24 mouse cellular contexts compared by ENCODE assay signal in the genomic region with DNA sequence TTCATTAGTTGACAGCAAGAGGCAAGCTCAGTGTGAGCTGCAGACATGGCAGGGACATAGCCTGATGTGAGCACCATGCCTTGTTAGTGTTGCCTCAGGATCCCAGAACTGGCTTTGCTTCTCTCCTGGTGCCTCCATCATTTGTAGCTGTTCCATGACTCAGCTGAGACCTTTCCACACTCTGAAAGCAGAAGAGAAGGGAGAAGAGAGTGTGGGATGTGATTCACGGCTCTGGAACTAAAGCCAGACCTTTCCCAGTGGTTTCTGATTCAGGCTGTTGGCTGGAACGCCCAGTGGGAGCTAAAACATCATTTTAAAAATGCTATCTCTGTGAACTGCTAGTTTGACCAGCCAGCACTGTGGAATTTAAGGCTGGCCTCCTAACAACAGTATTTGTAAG. TPM values are rescaled to one million over a fixed set of nuclear protein-coding genes. Genes with fewer than 3 reads are reported as not detected.
A peak's percentile ranks its signal among the peaks of the same experiment; 100 is the strongest.
DNase-seq lines count a peak whose midpoint lies in the region; ATAC-seq lines count a peak whose summit lies in the region.
"Had no signal": no experiment of that assay in that cellular context is flagged by ENCODE, and none has a peak within 500 bp of the region (broad histone marks: within the 10 kb centered on the region; RNA-seq: fewer than 3 reads in every experiment).

No protein-coding gene starts in this region.

- H3K36me3 ChIP-seq in forebrain, embryonic 15.5 days: no peaks in the 10 kb centered on the region
- H3K36me3 ChIP-seq: G1E; heart, embryonic 15.5 days; hindbrain, embryonic 10.5 days; limb, embryonic 13.5 days; liver, embryonic 13.5 days; stomach, embryonic 15.5 days had no signal

- peak; percentile 35 to 61 for DNase-seq in adrenal gland, adult (ENCODE audit: inconsistent age in 2 of 2, low spot score in 1 of 2)
- DNase-seq in adrenal gland, postnatal 14 days: no peak
- DNase-seq in gastrocnemius, postnatal 25 days: peak; percentile 18
- DNase-seq in gastrocnemius, postnatal 4 days (ENCODE audit: low spot score in 2 of 2): no peak
- DNase-seq in right cerebral cortex, adult 2 months (ENCODE audit: low spot score in 2 of 2): peak; percentile 25 to 44
- no peak for DNase-seq in right cerebral cortex, postnatal 36 days (ENCODE audit: low spot score in 2 of 2)
- DNase-seq in skeletal muscle tissue, adult 2 months (ENCODE audit: low read depth, low spot score): peak; percentile 25
- DNase-seq: cerebellum, adult 9-10 months; gastrocnemius, postnatal 14 days; kidney, adult 11 months; liver, embryonic 13.5 days; lung, embryonic 14.5 days; lung, postnatal 36 days; thymus, adult 2 months had no signal

- no peak overlapping the region for H3K9ac ChIP-seq in forebrain, embryonic 15.5 days (replicated peaks)
- H3K9ac ChIP-seq: heart, embryonic 15.5 days; limb, embryonic 13.5 days; liver, embryonic 13.5 days; lung, embryonic 14.5 days; stomach, embryonic 15.5 days had no signal

- no peaks in the 10 kb centered on the region for H3K9me3 ChIP-seq in forebrain, embryonic 15.5 days
- H3K9me3 ChIP-seq: G1E; heart, embryonic 15.5 days; hindbrain, embryonic 10.5 days; limb, embryonic 13.5 days; liver, embryonic 13.5 days; stomach, embryonic 15.5 days had no signal

- no peaks in the 10 kb centered on the region for H3K27me3 ChIP-seq in forebrain, embryonic 15.5 days
- H3K27me3 ChIP-seq: heart, embryonic 15.5 days; limb, embryonic 13.5 days; liver, embryonic 13.5 days; stomach, embryonic 15.5 days had no signal

- no peak for ATAC-seq in forebrain, embryonic 15.5 days (replicated peaks)
- ATAC-seq: forebrain, embryonic 14.5 days had no signal

- H3K4me1 ChIP-seq in forebrain, embryonic 15.5 days: no peaks in the 10 kb centered on the region
- H3K4me1 ChIP-seq: heart, embryonic 15.5 days; hindbrain, embryonic 10.5 days; limb, embryonic 13.5 days; liver, embryonic 13.5 days; stomach, embryonic 15.5 days had no signal

- no peak overlapping the region for H3K27ac ChIP-seq in forebrain, embryonic 15.5 days (replicated peaks)
- H3K27ac ChIP-seq: heart, embryonic 15.5 days; hindbrain, embryonic 10.5 days; limb, embryonic 13.5 days; liver, embryonic 13.5 days; stomach, embryonic 15.5 days had no signal

- no peak overlapping the region for H3K4me3 ChIP-seq in forebrain, embryonic 15.5 days
- H3K4me3 ChIP-seq: erythroblast, embryonic 14.5 days; heart, embryonic 15.5 days; hindbrain, embryonic 10.5 days; limb, embryonic 13.5 days; liver, embryonic 13.5 days; stomach, embryonic 15.5 days had no signal

- H3K4me2 ChIP-seq in forebrain, embryonic 15.5 days (replicated peaks): no peak overlapping the region
- H3K4me2 ChIP-seq: heart, embryonic 15.5 days; limb, embryonic 13.5 days; liver, embryonic 13.5 days; lung, embryonic 14.5 days; stomach, embryonic 15.5 days had no signal

- WGBS in forebrain, embryonic 15.5 days: 68% methylated on average over 2 of the region's 2 CpGs

RNA-seq across cellular contexts. Expression of a gene that starts 11.7 kb away (rescaled TPM):
- total RNA-seq in adrenal gland, postnatal 14 days (2021): 30.2 and 32.9 TPM in 2 replicates
- 10 to 100 TPM; 13.5 to 15.0 TPM for total RNA-seq in gastrocnemius, postnatal 25 days (2021)
- 10 to 100 TPM; 25.8 to 33.7 TPM for total RNA-seq in gastrocnemius, postnatal 4 days (2021)
- 84.6 and 86.7 TPM in 2 replicates for polyA plus RNA-seq in forebrain, embryonic 15.5 days (2015; fragmentation: Nextera tagmentation; extraction: Ambion mirVana)

RNA-seq across cellular contexts. Expression of a gene that starts 19.1 kb away (rescaled TPM):
- total RNA-seq in adrenal gland, postnatal 14 days (2021): 0.23 TPM in 1 of 2 replicates, not detected in the other
- total RNA-seq in gastrocnemius, postnatal 25 days (2021): not detected
- under 1 TPM in 1 of 2 experiments, not detected in 1; 0.61 TPM for total RNA-seq in gastrocnemius, postnatal 4 days (2021)
- polyA plus RNA-seq in forebrain, embryonic 15.5 days (2015; fragmentation: Nextera tagmentation; extraction: Ambion mirVana): 0.36 and 0.43 TPM in 2 replicates
- total RNA-seq: common myeloid progenitor, adult 5-6 weeks had no signal
- polyA plus RNA-seq: erythroblast, embryonic 14.5 days; G1E; kidney, embryonic 16.5 days; liver, embryonic 13.5 days had no signal

RNA-seq across cellular contexts. Expression of a gene that starts 31.2 kb away (rescaled TPM):
- total RNA-seq in adrenal gland, postnatal 14 days (2021): 28.7 and 30.6 TPM in 2 replicates
- total RNA-seq in gastrocnemius, postnatal 25 days (2021): 1 to 10 TPM in 1 of 2 experiments, under 1 TPM in 1; 0.97 to 1.3 TPM
- total RNA-seq in gastrocnemius, postnatal 4 days (2021): 10 to 100 TPM; 35.6 to 41.1 TPM
- 90.1 and 101 TPM in 2 replicates for polyA plus RNA-seq in forebrain, embryonic 15.5 days (2015; fragmentation: Nextera tagmentation; extraction: Ambion mirVana)

Comparison
In these comparisons a context has a peak if more than half of its experiments do, and no peak if none do; other contexts are left out.
1. DNase-seq: peak in adrenal gland, adult (2 of 2), gastrocnemius, postnatal 25 days (single experiment), right cerebral cortex, adult 2 months (2 of 2) and skeletal muscle tissue, adult 2 months (single experiment); none in adrenal gland, postnatal 14 days (single experiment), gastrocnemius, postnatal 4 days (0 of 2) and right cerebral cortex, postnatal 36 days (0 of 2).
2. RNA of a gene that starts 31.2 kb away (total RNA-seq): 35.6 to 41.1 TPM in gastrocnemius, postnatal 4 days and 28.7 to 30.6 TPM in adrenal gland, postnatal 14 days; 0.97 to 1.3 TPM in gastrocnemius, postnatal 25 days; every median in the first group is over 10 times any median in the second.